Comparison of ENCODE assay signal across 13 mouse cellular contexts in genomic region chr3:66747073-66747710, GRCm38 (mm10).
DNase-seq lines count a peak whose midpoint lies in the region; ATAC-seq and TF ChIP-seq lines count a peak whose summit lies in the region.
"Had no signal": no experiment of that assay in that cellular context is flagged by ENCODE, and none has a peak within 500 bp of the region (broad histone marks: within the 10 kb centered on the region; RNA-seq: fewer than 3 reads in every experiment).

No protein-coding gene starts in this region.

- no peaks in the 10 kb centered on the region for H3K36me3 ChIP-seq in forebrain, embryonic 11.5 days (ENCODE audit: control insufficient read depth, insufficient read depth, low read length)
- no peaks in the 10 kb centered on the region for H3K36me3 ChIP-seq in hindbrain, postnatal 0 days (ENCODE audit: insufficient read depth, low read length)
- H3K36me3 ChIP-seq in neural tube, embryonic 13.5 days = no peaks in the 10 kb centered on the region

- peaks cover 77% of the 10 kb centered on the region for H3K27me3 ChIP-seq in forebrain, embryonic 11.5 days (ENCODE audit: control insufficient read depth, insufficient read depth, low read length)
- peaks cover 13% of the 10 kb centered on the region for H3K27me3 ChIP-seq in hindbrain, postnatal 0 days (ENCODE audit: insufficient read depth, low read length)
- H3K27me3 ChIP-seq in neural tube, embryonic 13.5 days = peaks cover 18% of the 10 kb centered on the region

- H3K27ac ChIP-seq in layer of hippocampus, adult 2 months = no peak overlapping the region
- H3K27ac ChIP-seq in forebrain, embryonic 11.5 days (ENCODE audit: low read depth, low read length) = no peak overlapping the region
- H3K27ac ChIP-seq in hindbrain, postnatal 0 days = no peak overlapping the region
- H3K27ac ChIP-seq in neural tube, embryonic 13.5 days (replicated peaks) = peak overlapping the region; percentile 29; the same call in 1 of the 2 replicates

- no peak for TF ChIP-seq CTCF in layer of hippocampus, adult 2 months (conservative IDR thresholded peaks at IDR 0.05)
- TF ChIP-seq CTCF in hindbrain, postnatal 0 days (IDR thresholded peaks at IDR 0.05; ENCODE audit: low read depth) = 0 out of 2 replicates have a peak, but pooled peaks have one; percentile 3

- H3K4me3 ChIP-seq in layer of hippocampus, adult 2 months = peak overlapping the region; percentile 38
- H3K4me3 ChIP-seq in forebrain, embryonic 11.5 days (ENCODE audit: low read depth, low read length) = no peak overlapping the region
- H3K4me3 ChIP-seq in hindbrain, postnatal 0 days (ENCODE audit: low read length) = peak overlapping the region; percentile 23
- peak overlapping the region; percentile 14 for H3K4me3 ChIP-seq in neural tube, embryonic 13.5 days

- no peak overlapping the region for H3K9ac ChIP-seq in forebrain, embryonic 11.5 days (ENCODE audit: low read length)
- H3K9ac ChIP-seq in hindbrain, postnatal 0 days (replicated peaks; ENCODE audit: low read length) = no peak overlapping the region
- no peak overlapping the region for H3K9ac ChIP-seq in neural tube, embryonic 13.5 days

- 32% methylated on average over 20 of the region's 20 CpGs for WGBS in forebrain, embryonic 11.5 days
- WGBS in hindbrain, postnatal 0 days = 20% methylated on average over 20 of the region's 20 CpGs
- WGBS in neural tube, embryonic 13.5 days = 23% methylated on average over 20 of the region's 20 CpGs

- ATAC-seq in forebrain, embryonic 11.5 days (replicated peaks; ENCODE audit: low FRiP score) = peak; percentile 51
- ATAC-seq in hindbrain, postnatal 0 days = peak; percentile 80
- no peak; the same call in 1 of the 2 replicates for ATAC-seq in neural tube, embryonic 13.5 days (ENCODE audit: low read depth)
- ATAC-seq: CD4-positive, CD25-positive, alpha-beta regulatory T cell, adult 4 months; inflammation-experienced regulatory T-cells, adult 6 months had no signal

- H3K4me1 ChIP-seq in forebrain, embryonic 11.5 days (replicated peaks; ENCODE audit: control insufficient read depth, insufficient read depth, low read length) = peaks cover 9% of the 10 kb centered on the region; the same call in 1 of the 2 replicates
- no peaks in the 10 kb centered on the region for H3K4me1 ChIP-seq in hindbrain, postnatal 0 days (ENCODE audit: insufficient read depth, low read length)
- H3K4me1 ChIP-seq in neural tube, embryonic 13.5 days (replicated peaks) = peaks cover 23% of the 10 kb centered on the region

- H3K4me2 ChIP-seq in forebrain, embryonic 11.5 days (ENCODE audit: low read depth, low read length, severe bottlenecking) = peak overlapping the region; percentile 21; the same call in 1 of the 2 replicates
- peak overlapping the region; percentile 54 for H3K4me2 ChIP-seq in hindbrain, postnatal 0 days (ENCODE audit: low read depth, low read length)
- peak overlapping the region; percentile 47 for H3K4me2 ChIP-seq in neural tube, embryonic 13.5 days
- H3K4me2 ChIP-seq: liver, embryonic 11.5 days had no signal

- no peak for DNase-seq in layer of hippocampus, adult 2 months (ENCODE audit: low spot score in 2 of 2)
- DNase-seq in layer of hippocampus, postnatal 25 days (ENCODE audit: extremely low spot score in 1 of 2, low spot score in 1 of 2) = no peak
- DNase-seq in forebrain, embryonic 11.5 days (ENCODE audit: low spot score) = no peak
- no peak for DNase-seq in hindbrain, postnatal 0 days (ENCODE audit: low spot score)
- no peak for DNase-seq in cerebellum, adult 11 months
- no peak for DNase-seq in cerebellum, adult 11-12 months
- DNase-seq in lung, postnatal 25 days (ENCODE audit: low spot score) = no peak
- DNase-seq: adrenal gland, postnatal 36 days; thymus, postnatal 36 days had no signal

- H3K9me3 ChIP-seq in forebrain, embryonic 11.5 days (ENCODE audit: control insufficient read depth, low read length) = no peaks in the 10 kb centered on the region
- H3K9me3 ChIP-seq in hindbrain, postnatal 0 days (ENCODE audit: low read length) = no peaks in the 10 kb centered on the region
- no peaks in the 10 kb centered on the region for H3K9me3 ChIP-seq in neural tube, embryonic 13.5 days
